Mouse (Mus musculus): Measurements from ENCODE around the gene Slc17a2. TPM values are rescaled to one million over a fixed set of nuclear protein-coding genes. Genes with fewer than 3 reads are reported as not detected.
"Not testable (repeated sequence)": the region's sequence is repeated elsewhere in the genome, so short reads cannot be mapped to it uniquely, and the experiment has no call there.

The Slc17a2 gene
- not detected for total RNA-seq (2022)

- no peak for DNase-seq (ENCODE audit: low spot score in 2 of 2)
Observed at GRCm38 (mm10) chr13:23806422-23807052, at the start of gene Slc17a2. Gene Slc17a2, plus strand, starts transcription at chr13:23806993.

- no peak for DNase-seq (ENCODE audit: low spot score in 2 of 2)
Observed at GRCm38 (mm10) chr13:23757211-23757773, 49.5 kb upstream of the Slc17a2 start.

- DNase-seq (ENCODE audit: low spot score in 2 of 2), result no peak
Observed at GRCm38 (mm10) chr13:23757921-23758320, 48.9 kb upstream of the Slc17a2 start.

GRCm38 (mm10) chr13:23759251-23759771 is 47.5 kb upstream of the Slc17a2 start:
- no peak for DNase-seq (ENCODE audit: low spot score in 2 of 2)

- DNase-seq (ENCODE audit: low spot score in 2 of 2), result no peak
Observed at GRCm38 (mm10) chr13:23759916-23760239, 46.9 kb upstream of the Slc17a2 start.

- no peak for DNase-seq (ENCODE audit: low spot score in 2 of 2)
Observed at GRCm38 (mm10) chr13:23760240-23760971, 46.4 kb upstream of the Slc17a2 start.

- peak; percentile 82 to 87 for DNase-seq (ENCODE audit: low spot score in 2 of 2)
Observed at GRCm38 (mm10) chr13:23760972-23761864, 45.6 kb upstream of the Slc17a2 start, which contains the start of gene Hist1h4a. Gene Hist1h4a, minus strand, starts transcription at chr13:23761230.

GRCm38 (mm10) chr13:23761871-23762821 is 44.6 kb upstream of the Slc17a2 start, which contains the start of gene Hist1h3a:
Gene Hist1h3a, minus strand, starts transcription at chr13:23762386.
- not testable (repeated sequence) for DNase-seq (ENCODE audit: low spot score in 2 of 2)

GRCm38 (mm10) chr13:23763242-23763585 is 43.6 kb upstream of the Slc17a2 start:
- DNase-seq (ENCODE audit: low spot score in 2 of 2), result no peak

- DNase-seq (ENCODE audit: low spot score in 2 of 2), result peak; percentile 40 to 51
Observed at GRCm38 (mm10) chr13:23763586-23764323, 43.0 kb upstream of the Slc17a2 start, which contains the start of gene Hist1h1a. Gene Hist1h1a, plus strand, starts transcription at chr13:23763666.

- DNase-seq (ENCODE audit: low spot score in 2 of 2), result no peak
Observed at GRCm38 (mm10) chr13:23764324-23765171, 42.2 kb upstream of the Slc17a2 start.

GRCm38 (mm10) chr13:23765172-23765513 is 41.6 kb upstream of the Slc17a2 start:
- DNase-seq (ENCODE audit: low spot score in 2 of 2), result no peak

GRCm38 (mm10) chr13:23766772-23767171 is 40.0 kb upstream of the Slc17a2 start:
- no peak for DNase-seq (ENCODE audit: low spot score in 2 of 2)

GRCm38 (mm10) chr13:23768834-23769397 is 37.9 kb upstream of the Slc17a2 start:
- no peak for DNase-seq (ENCODE audit: low spot score in 2 of 2)

- DNase-seq (ENCODE audit: low spot score in 2 of 2), result not testable (repeated sequence)
Observed at GRCm38 (mm10) chr13:23769613-23770012, 37.2 kb upstream of the Slc17a2 start, which contains the start of gene Trim38. Gene Trim38, plus strand, starts transcription at chr13:23769913.

- no peak for DNase-seq (ENCODE audit: low spot score in 2 of 2)
Observed at GRCm38 (mm10) chr13:23772561-23773313, 34.1 kb upstream of the Slc17a2 start.

GRCm38 (mm10) chr13:23778339-23778738 is 28.5 kb upstream of the Slc17a2 start:
- no peak for DNase-seq (ENCODE audit: low spot score in 2 of 2)

Data from gastrocnemius, adult 8-10 months (tissue).